Mouse (Mus musculus): ENCODE data around the gene Ppp1r18. TPM values are rescaled to one million over a fixed set of nuclear protein-coding genes. Genes with fewer than 3 reads are reported as not detected.

Gene Ppp1r18
- polyA plus RNA-seq, 1 experiment from 2014 or later = 24.9 TPM

DNA sequence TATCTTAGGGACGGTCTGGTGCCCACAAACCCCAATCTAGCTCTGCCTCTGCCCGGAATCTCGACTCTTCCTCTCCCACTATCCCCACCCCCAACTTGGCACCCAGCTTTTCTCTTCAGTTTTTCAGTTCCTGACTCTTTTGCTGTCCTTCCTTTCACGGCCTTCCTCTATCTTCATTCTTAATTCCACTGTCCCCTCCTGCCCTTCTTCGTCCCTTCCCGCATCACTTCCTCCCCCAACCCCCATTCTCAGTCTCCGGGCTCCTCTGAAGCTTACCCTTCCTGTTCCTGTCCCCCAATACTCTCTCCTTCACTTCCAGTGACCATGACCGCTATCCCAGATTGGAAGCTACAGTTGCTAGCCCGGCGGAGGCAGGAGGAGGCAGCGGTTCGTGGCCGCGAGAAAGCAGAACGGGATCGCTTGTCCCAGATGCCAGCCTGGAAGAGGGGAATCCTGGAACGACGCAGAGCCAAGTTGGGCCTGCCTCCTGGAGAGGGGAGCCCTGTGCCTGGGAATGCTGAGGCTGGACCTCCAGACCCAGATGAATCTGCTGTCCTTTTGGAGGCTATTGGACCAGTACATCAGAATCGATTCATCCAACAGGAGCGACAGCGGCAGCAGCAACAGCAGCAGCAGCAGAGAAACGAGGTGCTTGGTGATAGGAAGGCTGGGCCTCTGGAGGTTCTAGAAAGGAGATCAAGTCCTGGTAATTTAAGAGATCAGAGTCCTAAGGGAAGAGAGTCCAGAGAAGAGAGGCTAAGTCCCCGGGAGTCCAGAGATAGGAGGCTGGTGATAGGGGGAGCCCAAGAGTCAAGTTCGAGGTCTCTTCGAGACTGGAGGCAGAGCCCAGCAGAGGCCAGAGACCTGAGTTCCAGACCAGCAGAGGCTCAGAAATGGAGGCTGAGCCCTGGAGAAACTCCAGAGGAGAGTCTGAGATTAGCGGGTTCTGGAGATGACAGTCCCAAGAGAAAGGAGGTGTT lies 1.8 kb downstream of the Ppp1r18 start:
- peak overlapping the region; percentile 97 for H3K27ac ChIP-seq (ENCODE audit: low read length)
- H3K9me3 ChIP-seq (ENCODE audit: control insufficient read depth, low read length) = no peaks in the 10 kb centered on the region
- peaks cover 52% of the 10 kb centered on the region for H3K4me1 ChIP-seq (replicated peaks; ENCODE audit: control insufficient read depth, insufficient read depth, low read length)
- WGBS = 10% methylated on average over 26 of the region's 26 CpGs
- H3K27me3 ChIP-seq (replicated peaks; ENCODE audit: control insufficient read depth, insufficient read depth, low read length) = no peaks in the 10 kb centered on the region
- ATAC-seq = no peak
- H3K4me2 ChIP-seq (ENCODE audit: low read length) = peak overlapping the region; percentile 93
- H3K4me3 ChIP-seq (replicated peaks; ENCODE audit: low read length) = peak overlapping the region; percentile 83
- peaks cover 4% of the 10 kb centered on the region; the same call in 1 of the 2 replicates for H3K36me3 ChIP-seq (ENCODE audit: control insufficient read depth, insufficient read depth)
- H3K9ac ChIP-seq (replicated peaks; ENCODE audit: low read depth, low read length) = peak overlapping the region; percentile 87

DNA sequence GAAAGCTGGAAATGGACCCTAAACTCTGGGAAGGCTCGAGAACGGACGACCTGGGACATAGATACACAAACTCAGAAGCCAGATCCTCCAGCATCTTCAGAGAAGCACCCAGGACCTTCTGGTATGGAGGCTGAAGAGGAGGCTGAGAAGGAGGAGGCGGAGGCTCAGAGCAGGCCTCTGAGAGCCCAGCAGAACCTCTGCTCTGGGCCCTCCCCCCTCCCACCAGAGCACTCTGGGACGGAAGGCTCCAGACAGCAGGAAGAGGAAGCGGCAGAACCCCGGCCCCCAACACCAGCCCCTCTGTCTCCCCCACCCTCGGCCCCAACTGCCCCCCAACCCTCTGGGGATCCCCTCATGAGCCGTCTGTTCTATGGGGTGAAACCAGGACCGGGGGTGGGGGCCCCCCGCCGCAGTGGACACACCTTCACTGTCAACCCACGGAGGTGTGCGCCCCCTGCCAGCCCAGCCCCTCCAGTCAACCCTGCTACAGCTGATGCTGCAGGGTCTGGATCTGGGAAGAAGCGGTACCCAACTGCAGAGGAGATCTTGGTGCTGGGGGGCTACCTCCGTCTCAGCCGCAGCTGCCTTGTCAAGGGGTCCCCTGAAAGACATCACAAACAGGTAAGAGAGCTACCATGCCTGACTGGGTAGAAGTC lies 2.9 kb downstream of the Ppp1r18 start:
- WGBS = 30% methylated on average over 17 of the region's 17 CpGs
- peak overlapping the region; percentile 83 for H3K4me3 ChIP-seq (replicated peaks; ENCODE audit: low read length)
- no peaks in the 10 kb centered on the region for H3K9me3 ChIP-seq (ENCODE audit: control insufficient read depth, low read length)
- H3K36me3 ChIP-seq (ENCODE audit: control insufficient read depth, insufficient read depth) = peaks cover 4% of the 10 kb centered on the region; the same call in 1 of the 2 replicates
- H3K4me1 ChIP-seq (replicated peaks; ENCODE audit: control insufficient read depth, insufficient read depth, low read length) = peaks cover 59% of the 10 kb centered on the region
- H3K9ac ChIP-seq (replicated peaks; ENCODE audit: low read depth, low read length) = peak overlapping the region; percentile 87
- H3K27me3 ChIP-seq (replicated peaks; ENCODE audit: control insufficient read depth, insufficient read depth, low read length) = no peaks in the 10 kb centered on the region
- ATAC-seq = no peak
- peak overlapping the region; percentile 93 for H3K4me2 ChIP-seq (ENCODE audit: low read length)
- peak overlapping the region; percentile 47; the same call in 1 of the 2 replicates for H3K27ac ChIP-seq (ENCODE audit: low read length)

DNA sequence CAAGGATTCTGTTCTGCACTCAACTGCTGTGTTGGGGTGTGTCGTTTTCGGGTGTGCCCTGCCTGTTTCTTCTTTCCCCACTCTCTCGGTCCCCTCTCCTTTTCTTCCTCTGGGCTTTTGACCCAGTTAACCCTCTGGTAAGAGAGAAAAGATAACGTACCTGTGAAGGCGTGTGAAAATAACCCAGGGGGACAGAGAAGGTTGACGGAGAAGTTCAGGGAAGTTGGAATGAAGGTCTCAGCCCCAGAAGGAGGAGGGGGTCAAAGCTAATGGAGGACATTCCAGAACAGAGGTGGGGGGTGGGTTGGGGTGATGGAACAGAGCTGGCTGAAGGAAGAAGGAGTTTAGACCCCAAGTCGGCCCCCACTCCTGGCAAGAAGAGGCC lies 3.6 kb downstream of the Ppp1r18 start:
- peaks cover 4% of the 10 kb centered on the region; the same call in 1 of the 2 replicates for H3K36me3 ChIP-seq (ENCODE audit: control insufficient read depth, insufficient read depth)
- peak overlapping the region; percentile 83 for H3K4me3 ChIP-seq (replicated peaks; ENCODE audit: low read length)
- peaks cover 65% of the 10 kb centered on the region for H3K4me1 ChIP-seq (replicated peaks; ENCODE audit: control insufficient read depth, insufficient read depth, low read length)
- peak overlapping the region; percentile 93 for H3K4me2 ChIP-seq (ENCODE audit: low read length)
- H3K9me3 ChIP-seq (ENCODE audit: control insufficient read depth, low read length) = no peaks in the 10 kb centered on the region
- no peak for ATAC-seq
- H3K27ac ChIP-seq (ENCODE audit: low read length) = peak overlapping the region; percentile 47; the same call in 1 of the 2 replicates
- peak overlapping the region; percentile 87 for H3K9ac ChIP-seq (replicated peaks; ENCODE audit: low read depth, low read length)
- 2% methylated on average over 7 of the region's 7 CpGs for WGBS
- no peaks in the 10 kb centered on the region for H3K27me3 ChIP-seq (replicated peaks; ENCODE audit: control insufficient read depth, insufficient read depth, low read length)

DNA sequence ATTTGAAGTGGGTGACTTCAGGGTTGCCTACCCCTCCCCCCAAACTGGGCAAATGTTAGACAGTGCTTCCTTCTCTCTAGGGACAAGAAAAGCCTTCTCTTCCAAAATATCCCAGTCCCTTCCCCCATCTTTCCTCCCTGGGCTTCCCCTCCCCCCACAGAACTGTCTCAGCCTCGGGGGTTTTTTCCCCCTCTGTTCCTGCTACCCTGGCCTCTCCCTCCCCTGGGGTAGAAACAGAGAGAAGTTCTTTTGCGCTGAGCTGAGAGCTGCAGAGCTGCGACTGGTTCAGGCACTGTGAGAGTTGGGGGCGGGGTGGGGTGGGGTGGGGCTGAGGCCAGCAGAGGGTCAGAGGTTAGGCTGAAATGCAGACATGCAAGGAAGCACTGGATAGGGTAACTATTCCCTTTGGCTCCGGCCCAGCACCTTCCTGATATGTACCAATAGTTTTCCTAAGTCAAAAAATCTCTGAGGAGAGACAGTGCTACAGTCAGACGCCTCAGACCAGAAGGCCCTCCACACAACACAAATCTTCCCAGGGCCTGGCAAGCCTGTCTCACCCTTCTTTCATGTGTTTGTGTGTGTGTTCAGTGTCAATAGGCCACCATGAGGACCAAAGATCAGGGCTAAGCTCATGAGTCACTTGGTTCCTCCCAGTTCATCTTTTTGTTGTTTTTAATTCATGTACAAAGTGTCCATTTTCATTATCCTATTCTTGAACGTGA lies 4.1 kb downstream of the Ppp1r18 start:
- peak overlapping the region; percentile 43; the same call in 1 of the 2 replicates for H3K27ac ChIP-seq (ENCODE audit: low read length)
- H3K4me3 ChIP-seq (replicated peaks; ENCODE audit: low read length) = peak overlapping the region; percentile 83
- H3K9me3 ChIP-seq (ENCODE audit: control insufficient read depth, low read length) = no peaks in the 10 kb centered on the region
- ATAC-seq = no peak
- H3K27me3 ChIP-seq (replicated peaks; ENCODE audit: control insufficient read depth, insufficient read depth, low read length) = no peaks in the 10 kb centered on the region
- peak overlapping the region; percentile 93 for H3K4me2 ChIP-seq (ENCODE audit: low read length)
- H3K9ac ChIP-seq (replicated peaks; ENCODE audit: low read depth, low read length) = peak overlapping the region; percentile 87
- 4% methylated on average over 7 of the region's 7 CpGs for WGBS
- peaks cover 69% of the 10 kb centered on the region for H3K4me1 ChIP-seq (replicated peaks; ENCODE audit: control insufficient read depth, insufficient read depth, low read length)
- H3K36me3 ChIP-seq (ENCODE audit: control insufficient read depth, insufficient read depth) = peaks cover 4% of the 10 kb centered on the region

DNA sequence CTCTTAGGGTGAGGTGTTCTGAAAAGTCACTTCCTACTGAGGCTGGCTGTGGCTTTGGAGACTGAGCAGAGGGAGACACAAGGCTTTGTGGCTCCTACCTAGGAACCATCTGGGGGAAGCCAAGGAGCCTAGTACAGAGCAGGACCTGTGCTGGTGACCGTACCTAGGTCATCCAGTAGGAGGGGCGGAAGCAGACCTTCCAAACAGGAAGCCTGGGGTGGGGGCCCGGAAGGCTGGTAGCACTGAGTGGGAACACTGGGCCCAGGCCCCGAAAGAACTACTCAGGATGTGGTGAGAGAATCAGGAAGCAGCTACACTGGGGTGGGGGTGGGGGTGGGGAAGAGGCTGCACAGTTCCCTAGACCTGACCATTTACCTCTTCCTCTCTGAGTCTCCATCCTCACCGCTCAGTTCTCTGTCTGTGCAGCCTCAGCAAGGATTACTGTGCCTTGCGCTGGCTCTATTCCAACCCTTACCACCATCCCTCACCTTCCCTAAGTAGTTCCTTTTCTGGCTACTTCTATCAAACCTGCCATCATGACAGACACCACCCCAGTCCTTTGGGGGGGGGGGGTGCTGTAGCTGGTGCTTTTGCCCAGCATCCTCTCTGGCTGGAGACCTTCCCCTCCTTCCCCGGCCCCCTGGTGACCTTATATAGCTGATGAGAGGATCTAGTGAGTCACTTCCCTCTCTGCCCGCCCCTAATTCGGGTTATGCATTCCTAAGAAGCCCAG lies 4.9 kb downstream of the Ppp1r18 start:
- Histone ChIP-seq H3K9me3 (ENCODE audit: control insufficient read depth, low read length) (no peaks in the 10 kb centered on the region), H3K36me3 (ENCODE audit: control insufficient read depth, insufficient read depth) (peaks cover 11% of the 10 kb centered on the region), H3K27ac (ENCODE audit: low read length) (peak overlapping the region; percentile 24; the same call in 1 of the 2 replicates), H3K4me3 (replicated peaks; ENCODE audit: low read length) (peak overlapping the region; percentile 83), H3K4me1 (replicated peaks; ENCODE audit: control insufficient read depth, insufficient read depth, low read length) (peaks cover 61% of the 10 kb centered on the region), H3K9ac (replicated peaks; ENCODE audit: low read depth, low read length) (peak overlapping the region; percentile 87), H3K4me2 (ENCODE audit: low read length) (peak overlapping the region; percentile 93), H3K27me3 (replicated peaks; ENCODE audit: control insufficient read depth, insufficient read depth, low read length) (no peaks in the 10 kb centered on the region)
- ATAC-seq = no peak
- WGBS = 72% methylated on average over 9 of the region's 9 CpGs

DNA sequence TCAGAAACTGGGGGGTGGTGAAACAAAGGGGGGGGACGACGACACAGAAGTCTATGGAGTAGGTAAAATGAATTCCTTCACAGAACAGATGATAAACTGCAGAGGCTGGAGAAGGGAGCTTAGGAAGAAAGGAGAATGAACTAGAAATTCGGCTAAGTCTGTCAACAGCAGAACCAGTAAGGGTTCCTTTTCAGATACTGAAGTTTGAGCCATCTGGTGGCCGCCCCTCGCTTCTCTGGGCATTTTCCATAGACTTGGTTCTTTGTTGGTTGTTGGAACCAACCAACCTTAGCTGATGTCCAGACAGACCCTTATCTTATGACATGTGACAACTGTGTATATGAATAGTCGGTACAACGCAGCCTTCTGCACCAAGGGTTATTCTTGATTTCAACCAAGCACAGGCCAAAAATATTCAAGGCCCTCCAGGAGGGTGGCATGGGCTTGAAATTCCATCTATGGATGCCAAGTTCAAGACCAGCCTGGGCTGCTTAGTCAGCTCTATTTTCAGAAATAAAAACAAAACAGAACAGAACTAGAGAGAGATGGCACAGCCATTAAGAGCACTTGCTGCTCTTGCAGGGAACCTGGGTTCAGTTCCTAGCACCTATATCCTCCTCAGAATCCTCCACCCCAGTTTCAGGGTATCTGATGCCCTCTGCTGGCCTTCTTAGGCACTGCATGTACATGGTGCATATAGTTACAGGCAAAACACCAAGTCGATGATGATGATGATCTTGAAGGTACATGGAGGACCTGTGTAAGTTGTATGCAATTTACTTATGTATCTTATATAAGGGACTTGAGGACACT lies 5.7 kb downstream of the Ppp1r18 start:
- ATAC-seq = no peak
- WGBS = 90% methylated on average over 8 of the region's 8 CpGs
- Histone ChIP-seq H3K9ac (replicated peaks; ENCODE audit: low read depth, low read length) (no peak overlapping the region), H3K4me1 (replicated peaks; ENCODE audit: control insufficient read depth, insufficient read depth, low read length) (peaks cover 61% of the 10 kb centered on the region), H3K9me3 (ENCODE audit: control insufficient read depth, low read length) (no peaks in the 10 kb centered on the region), H3K27ac (ENCODE audit: low read length) (no peak overlapping the region), H3K4me2 (ENCODE audit: low read length) (peak overlapping the region; percentile 93), H3K4me3 (replicated peaks; ENCODE audit: low read length) (no peak overlapping the region; the same call in 1 of the 2 replicates), H3K36me3 (ENCODE audit: control insufficient read depth, insufficient read depth) (peaks cover 12% of the 10 kb centered on the region), H3K27me3 (replicated peaks; ENCODE audit: control insufficient read depth, insufficient read depth, low read length) (no peaks in the 10 kb centered on the region)

DNA sequence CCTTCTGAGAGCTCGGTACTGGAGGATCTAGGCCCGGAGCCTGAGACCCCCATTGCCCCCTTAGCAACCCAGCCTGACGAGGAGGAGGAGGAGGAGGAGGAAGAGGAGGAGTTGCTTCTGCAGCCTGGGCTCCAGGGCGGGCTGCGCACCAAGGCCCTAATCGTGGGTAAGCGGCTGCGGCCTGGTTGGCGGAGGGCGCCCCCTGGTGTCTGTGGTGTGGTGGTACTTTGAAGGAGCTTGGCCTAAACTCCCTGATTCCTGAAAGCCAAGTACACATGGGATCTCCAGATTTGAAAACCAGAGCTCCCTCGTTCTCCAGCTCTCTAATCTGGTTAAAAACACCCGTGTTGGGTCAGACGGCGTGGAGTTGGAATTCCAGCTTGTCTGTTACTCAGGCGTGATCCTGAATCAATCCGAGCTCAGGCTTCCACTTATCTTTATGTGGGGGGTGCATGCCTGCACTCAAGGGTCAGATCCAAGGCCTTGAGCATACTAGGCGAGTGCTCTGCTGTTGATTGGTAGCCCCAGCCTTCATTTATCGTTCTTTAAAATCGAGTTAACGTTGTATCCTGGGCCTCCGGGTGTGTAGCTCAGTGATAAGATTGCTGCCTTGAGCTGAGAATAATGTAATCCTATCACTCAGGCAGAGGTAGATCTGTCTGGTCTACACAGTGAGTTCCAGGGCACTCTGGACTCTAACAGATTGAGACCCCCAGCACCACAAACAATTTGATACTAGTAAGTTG lies 8.6 kb downstream of the Ppp1r18 start:
- Histone ChIP-seq H3K9ac (replicated peaks; ENCODE audit: low read depth, low read length) (0 out of 2 replicates have a peak overlapping the region, but pooled peaks have one; percentile 17), H3K4me3 (replicated peaks; ENCODE audit: low read length) (no peak overlapping the region), H3K36me3 (ENCODE audit: control insufficient read depth, insufficient read depth) (peaks cover 12% of the 10 kb centered on the region), H3K27me3 (replicated peaks; ENCODE audit: control insufficient read depth, insufficient read depth, low read length) (no peaks in the 10 kb centered on the region), H3K27ac (ENCODE audit: low read length) (no peak overlapping the region), H3K4me1 (replicated peaks; ENCODE audit: control insufficient read depth, insufficient read depth, low read length) (peaks cover 40% of the 10 kb centered on the region), H3K4me2 (ENCODE audit: low read length) (no peak overlapping the region), H3K9me3 (ENCODE audit: control insufficient read depth, low read length) (no peaks in the 10 kb centered on the region)
- ATAC-seq = peak; percentile 61
- WGBS = 30% methylated on average over 21 of the region's 21 CpGs
